8 mouse cellular contexts compared by ENCODE assay signal in the genomic region with DNA sequence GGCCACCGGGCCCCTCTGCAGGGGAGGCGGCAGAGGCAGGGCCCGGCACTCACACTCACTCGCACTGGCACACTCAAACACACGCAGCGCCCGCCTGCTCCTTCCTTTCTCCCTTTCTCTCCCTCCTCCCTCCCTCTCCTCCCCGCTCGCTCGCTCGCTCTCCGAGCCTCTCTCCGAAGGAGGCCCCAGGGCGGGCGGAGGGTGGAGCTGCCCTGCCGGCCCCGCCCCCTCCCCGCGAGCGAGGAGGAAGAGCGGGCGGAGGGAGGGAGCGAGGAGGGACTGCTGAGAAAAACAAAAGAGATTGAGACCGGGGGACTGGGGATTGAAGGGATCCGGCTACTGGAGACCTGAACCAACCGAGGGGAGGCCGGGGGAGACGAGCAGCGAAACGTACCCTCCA. TPM values are rescaled to one million over a fixed set of nuclear protein-coding genes. Genes with fewer than 3 reads are reported as not detected.
A peak's percentile ranks its signal among the peaks of the same experiment; 100 is the strongest.
DNase-seq lines count a peak whose midpoint lies in the region; ATAC-seq and TF ChIP-seq lines count a peak whose summit lies in the region.

No protein-coding gene starts in this region.

- TF ChIP-seq CTCF in MEL (IDR thresholded peaks at IDR 0.05 in 2 of 3, conservative IDR thresholded peaks at IDR 0.05 in 1 of 3; ENCODE audit: control insufficient read depth in 1 of 3, insufficient read depth in 1 of 3, low read depth in 2 of 3, low read length in 3 of 3, poor library complexity in 1 of 3, severe bottlenecking in 1 of 3): no peak

- peak; percentile 68 for ATAC-seq in forebrain, embryonic 15.5 days (replicated peaks)

- H3K79me2 ChIP-seq in MEL (ENCODE audit: control insufficient read depth, insufficient read depth, low read length, poor library complexity): peaks cover 91% of the 10 kb centered on the region

- under 1% methylated on average over 28 of the region's 30 CpGs for WGBS in forebrain, embryonic 15.5 days

- DNase-seq in MEL (ENCODE audit: low read depth, low spot score): peak; percentile 96
- peak; percentile 88 for DNase-seq in cerebellum, adult 11-12 months
- peak; percentile 88 for DNase-seq in heart, postnatal 36 days
- DNase-seq in layer of hippocampus, adult 9-11 months: peak; percentile 86
- DNase-seq in lung, postnatal 14 days: peak; percentile 90
- DNase-seq in retina, embryonic 14.5 days (ENCODE audit: low spot score): peak; percentile 94
- peak; percentile 94 to 97 for DNase-seq in thymus, postnatal 36 days

- H3K4me3 ChIP-seq in MEL (ENCODE audit: control insufficient read depth in 1 of 2, insufficient read depth in 1 of 2, low read depth in 2 of 2, low read length in 2 of 2): peak overlapping the region; percentile 76 to 85
- H3K4me3 ChIP-seq in forebrain, embryonic 15.5 days: peak overlapping the region; percentile 65

- no peak for TF ChIP-seq RAD21 in MEL (IDR thresholded peaks at IDR 0.05; ENCODE audit: low read depth, low read length)

- H3K9ac ChIP-seq in MEL (ENCODE audit: control insufficient read depth, low read depth, low read length, poor library complexity, severe bottlenecking): peak overlapping the region; percentile 86
- peak overlapping the region; percentile 75 for H3K9ac ChIP-seq in forebrain, embryonic 15.5 days (replicated peaks)

- peak overlapping the region; percentile 90 for H3K27ac ChIP-seq in MEL (ENCODE audit: control insufficient read depth, low read depth, low read length)
- peak overlapping the region; percentile 99 for H3K27ac ChIP-seq in forebrain, embryonic 15.5 days (replicated peaks)

- TF ChIP-seq POLR2A in MEL (IDR thresholded peaks at IDR 0.05; ENCODE audit: control insufficient read depth in 1 of 2, insufficient read depth in 1 of 2, low read depth in 1 of 2, low read length in 2 of 2, poor library complexity in 1 of 2): peak; percentile 79 to 88

- peak in 1 of 2 experiments; percentile 49; a peak in 2 of 4 replicates for TF ChIP-seq EP300 in MEL (IDR thresholded peaks at IDR 0.05; ENCODE audit: low read depth in 1 of 2, low read length in 2 of 2)

- H3K4me1 ChIP-seq in MEL (ENCODE audit: control insufficient read depth in 1 of 2, insufficient read depth in 2 of 2, low read length in 2 of 2): peaks cover 23 to 57% of the 10 kb centered on the region in 2 experiments
- H3K4me1 ChIP-seq in forebrain, embryonic 15.5 days: peaks cover 75% of the 10 kb centered on the region

- intact Hi-C loops in heart, postnatal 36 days (cut with DNase I): no loop called here

- no peaks in the 10 kb centered on the region for H3K9me3 ChIP-seq in MEL (replicated peaks; ENCODE audit: insufficient read depth, low read length)
- no peaks in the 10 kb centered on the region for H3K9me3 ChIP-seq in forebrain, embryonic 15.5 days

- H3K36me3 ChIP-seq in MEL (ENCODE audit: control insufficient read depth in 1 of 2, insufficient read depth in 2 of 2, low read length in 2 of 2): peaks cover 14 to 49% of the 10 kb centered on the region in 2 experiments
- peaks cover 19% of the 10 kb centered on the region for H3K36me3 ChIP-seq in forebrain, embryonic 15.5 days

- H3K27me3 ChIP-seq in MEL (ENCODE audit: control insufficient read depth in 1 of 2, insufficient read depth in 2 of 2, low read length in 2 of 2): no peaks in the 10 kb centered on the region
- H3K27me3 ChIP-seq in forebrain, embryonic 15.5 days: no peaks in the 10 kb centered on the region

- H3K4me2 ChIP-seq in forebrain, embryonic 15.5 days (replicated peaks): peak overlapping the region; percentile 99

TF ChIP-seq in MEL, 35 proteins besides CTCF, POLR2A, EP300 and RAD21 (continues in another document):
- TF ChIP-seq TBP (IDR thresholded peaks at IDR 0.05; ENCODE audit: low read depth, low read length) (peak; percentile 55; the same call in 1 of the 2 replicates), ZNF384 (IDR thresholded peaks at IDR 0.05; ENCODE audit: low read depth, low read length) (no peak), GATA1 (IDR thresholded peaks at IDR 0.05; ENCODE audit: low read depth, low read length) (no peak), NELFE (IDR thresholded peaks at IDR 0.05; ENCODE audit: low read depth, low read length) (peak; percentile 90), MYC (IDR thresholded peaks at IDR 0.05; ENCODE audit: low read depth, low read length) (no peak), MAFK (IDR thresholded peaks at IDR 0.05; ENCODE audit: borderline replicate concordance, low read depth, low read length) (no peak), USF1 (IDR thresholded peaks at IDR 0.05; ENCODE audit: low read depth, low read length) (no peak), MYB (IDR thresholded peaks at IDR 0.05; ENCODE audit: low read depth, low read length) (no peak), CHD2 (IDR thresholded peaks at IDR 0.05; ENCODE audit: low read length) (no peak), ZMIZ1 (IDR thresholded peaks at IDR 0.05; ENCODE audit: low read depth, low read length) (peak; percentile 97), ETS1 (IDR thresholded peaks at IDR 0.05; ENCODE audit: low read depth, low read length) (no peak; the same call in 1 of the 2 replicates), CHD1 (IDR thresholded peaks at IDR 0.05; ENCODE audit: low read depth, low read length) (no peak; the same call in 1 of the 2 replicates), TCF12 (IDR thresholded peaks at IDR 0.05; ENCODE audit: low read depth, low read length) (peak; percentile 79), MXI1 (IDR thresholded peaks at IDR 0.05; ENCODE audit: low read depth, low read length) (no peak), ZC3H11A (IDR thresholded peaks at IDR 0.05; ENCODE audit: low read depth, low read length) (no peak; the same call in 1 of the 2 replicates), POLR2AphosphoS2 (IDR thresholded peaks at IDR 0.05; ENCODE audit: low read length) (peak; percentile 78), ZKSCAN1 (IDR thresholded peaks at IDR 0.05; ENCODE audit: low read depth, low read length) (no peak), MEF2A (IDR thresholded peaks at IDR 0.05; ENCODE audit: extremely low read depth, insufficient replicate concordance, low read depth, low read length, poor library complexity, severe bottlenecking) (no peak), HCFC1 (IDR thresholded peaks at IDR 0.05; ENCODE audit: low read depth, low read length) (peak; percentile 74), UBTF (IDR thresholded peaks at IDR 0.05; ENCODE audit: borderline replicate concordance, insufficient read depth, low read depth, low read length) (no peak), ELF1 (IDR thresholded peaks at IDR 0.05; ENCODE audit: low read depth, low read length) (peak; percentile 62; the same call in 1 of the 2 replicates), USF2 (IDR thresholded peaks at IDR 0.05; ENCODE audit: borderline replicate concordance in 1 of 2, insufficient read depth in 1 of 2, low read depth in 1 of 2, low read length in 2 of 2) (no peak), GABPA (IDR thresholded peaks at IDR 0.05; ENCODE audit: low read depth, low read length) (no peak), NRF1 (IDR thresholded peaks at IDR 0.05; ENCODE audit: insufficient read depth, low read depth, low read length, poor library complexity, severe bottlenecking) (0 out of 2 replicates have a peak, but pooled peaks have one; percentile 20), RCOR1 (IDR thresholded peaks at IDR 0.05; ENCODE audit: low read depth, low read length) (no peak), SIN3A (IDR thresholded peaks at IDR 0.05; ENCODE audit: low read length) (no peak; the same call in 1 of the 2 replicates), MAZ (IDR thresholded peaks at IDR 0.05; ENCODE audit: low read depth, low read length) (peak; percentile 99), POLR2AphosphoS5 (IDR thresholded peaks at IDR 0.05; ENCODE audit: borderline replicate concordance, low read depth, low read length) (no peak), MAX (IDR thresholded peaks at IDR 0.05; ENCODE audit: low read length) (no peak), TAL1 (IDR thresholded peaks at IDR 0.05; ENCODE audit: low read length) (no peak), BHLHE40 (IDR thresholded peaks at IDR 0.05; ENCODE audit: borderline replicate concordance, low read depth, low read length) (no peak), E2F4 (IDR thresholded peaks at IDR 0.05; ENCODE audit: borderline replicate concordance, low read depth, low read length) (no peak), JUND (IDR thresholded peaks at IDR 0.05; ENCODE audit: low read depth, low read length) (no peak)

RNA-seq across cellular contexts. Expression of gene Pprc1, which starts 5.2 kb away (rescaled TPM):
- total RNA-seq in MEL (2012; rRNA removed): 39.3 and 41.9 TPM in 2 replicates
- 100 to 1,000 TPM in 1 of 2 experiments, 10 to 100 TPM in 1; 27.8 to 135 TPM for polyA plus RNA-seq in MEL (2012; ENCODE audit: insufficient read depth in 1 of 2, insufficient read length in 2 of 2, low read depth in 1 of 2, low replicate concordance in 2 of 2, missing spikeins in 1 of 2)
- 17.8 and 20.1 TPM in 2 replicates for polyA plus RNA-seq in forebrain, embryonic 15.5 days (2015; fragmentation: Nextera tagmentation; extraction: Ambion mirVana)
- total RNA-seq in heart, postnatal 36 days (2021): 10 to 100 TPM; 16.1 to 16.4 TPM

RNA-seq across cellular contexts. Expression of gene Ldb1, which starts 5.5 kb away (rescaled TPM):
- 299 and 357 TPM in 2 replicates for total RNA-seq in MEL (2012; rRNA removed)
- 100 to 1,000 TPM; 632 to 842 TPM for polyA plus RNA-seq in MEL (2012; ENCODE audit: insufficient read depth in 1 of 2, insufficient read length in 2 of 2, low read depth in 1 of 2, low replicate concordance in 2 of 2, missing spikeins in 1 of 2)
- polyA plus RNA-seq in forebrain, embryonic 15.5 days (2015; fragmentation: Nextera tagmentation; extraction: Ambion mirVana): 131 TPM in 2 replicates
- total RNA-seq in heart, postnatal 36 days (2021): 10 to 100 TPM; 38.4 to 52.4 TPM

RNA-seq across cellular contexts. Expression of gene Hps6, which starts 36.2 kb away (rescaled TPM):
- total RNA-seq in MEL (2012; rRNA removed): 11.4 and 11.5 TPM in 2 replicates
- polyA plus RNA-seq in MEL (2012; ENCODE audit: insufficient read depth in 1 of 2, insufficient read length in 2 of 2, low read depth in 1 of 2, low replicate concordance in 2 of 2, missing spikeins in 1 of 2): 10 to 100 TPM in 1 of 2 experiments, not detected in 1; 13.2 TPM
- 2.9 and 3.4 TPM in 2 replicates for polyA plus RNA-seq in forebrain, embryonic 15.5 days (2015; fragmentation: Nextera tagmentation; extraction: Ambion mirVana)
- 1 to 10 TPM; 6.1 to 6.3 TPM for total RNA-seq in heart, postnatal 36 days (2021)

RNA-seq across cellular contexts. Expression of gene Nolc1, which starts 36.2 kb away (rescaled TPM):
- 276 and 294 TPM in 2 replicates for total RNA-seq in MEL (2012; rRNA removed)
- polyA plus RNA-seq in MEL (2012; ENCODE audit: insufficient read depth in 1 of 2, insufficient read length in 2 of 2, low read depth in 1 of 2, low replicate concordance in 2 of 2, missing spikeins in 1 of 2): 100 to 1,000 TPM; 213 to 753 TPM
- polyA plus RNA-seq in forebrain, embryonic 15.5 days (2015; fragmentation: Nextera tagmentation; extraction: Ambion mirVana): 77.4 and 86.3 TPM in 2 replicates
- total RNA-seq in heart, postnatal 36 days (2021): 10 to 100 TPM; 14.4 to 19.8 TPM

RNA-seq across cellular contexts. Expression of gene Armh3, which starts 41.2 kb away (rescaled TPM):
- total RNA-seq in MEL (2012; rRNA removed): 4.1 TPM in 2 replicates
- polyA plus RNA-seq in MEL (2012; ENCODE audit: insufficient read depth in 1 of 2, insufficient read length in 2 of 2, low read depth in 1 of 2, low replicate concordance in 2 of 2, missing spikeins in 1 of 2): 10 to 100 TPM in 1 of 2 experiments, not detected in 1; 10.8 TPM
- 22.8 and 24.7 TPM in 2 replicates for polyA plus RNA-seq in forebrain, embryonic 15.5 days (2015; fragmentation: Nextera tagmentation; extraction: Ambion mirVana)
- total RNA-seq in heart, postnatal 36 days (2021): 10 to 100 TPM; 15.5 to 15.8 TPM

Comparison
In these comparisons a context has a peak if more than half of its experiments do, and no peak if none do; other contexts are left out.
1. Peak in every context shown above with its lines: DNase-seq, ATAC-seq, H3K4me3 ChIP-seq and H3K27ac ChIP-seq.